Mouse (Mus musculus): Measurements from ENCODE around the gene Odf4.

Odf4 gene

GRCm38 (mm10) chr11:68902823-68903222 is 24.1 kb downstream of the Odf4 start:
- Histone ChIP-seq H3K4me1 (replicated peaks; ENCODE audit: low read depth, low read length) (peaks cover 40% of the 10 kb centered on the region), H3K4me3 (replicated peaks; ENCODE audit: low read length) (peak overlapping the region; percentile 95), H3K36me3 (ENCODE audit: insufficient read depth, low read length) (peaks cover 56% of the 10 kb centered on the region), H3K9me3 (ENCODE audit: low read length) (no peaks in the 10 kb centered on the region), H3K27me3 (ENCODE audit: insufficient read depth, low read length) (peaks cover 10% of the 10 kb centered on the region)
- TF ChIP-seq POU5F1 (IDR thresholded peaks at IDR 0.05; ENCODE audit: borderline replicate concordance, low read length) = no peak
- TF ChIP-seq NANOG (IDR thresholded peaks at IDR 0.05; ENCODE audit: borderline replicate concordance, low read length) = no peak
- no peak for TF ChIP-seq CTCF (conservative IDR thresholded peaks at IDR 0.05; ENCODE audit: low read length)

- Histone ChIP-seq H3K4me1 (replicated peaks; ENCODE audit: low read depth, low read length) (peaks cover 40% of the 10 kb centered on the region), H3K9me3 (ENCODE audit: low read length) (no peaks in the 10 kb centered on the region), H3K4me3 (replicated peaks; ENCODE audit: low read length) (peak overlapping the region; percentile 95), H3K36me3 (ENCODE audit: insufficient read depth, low read length) (peaks cover 56% of the 10 kb centered on the region), H3K27me3 (ENCODE audit: insufficient read depth, low read length) (peaks cover 10% of the 10 kb centered on the region)
- TF ChIP-seq NANOG (IDR thresholded peaks at IDR 0.05; ENCODE audit: borderline replicate concordance, low read length) = no peak
- no peak for TF ChIP-seq POU5F1 (IDR thresholded peaks at IDR 0.05; ENCODE audit: borderline replicate concordance, low read length)
- no peak for TF ChIP-seq CTCF (conservative IDR thresholded peaks at IDR 0.05; ENCODE audit: low read length)
These were observed 24.5 kb downstream of the Odf4 start for GRCm38 (mm10) chr11:68902367-68902766.

- Histone ChIP-seq H3K4me1 (replicated peaks; ENCODE audit: low read depth, low read length) (peaks cover 40% of the 10 kb centered on the region), H3K4me3 (replicated peaks; ENCODE audit: low read length) (peak overlapping the region; percentile 95), H3K9me3 (ENCODE audit: low read length) (no peaks in the 10 kb centered on the region), H3K36me3 (ENCODE audit: insufficient read depth, low read length) (peaks cover 52% of the 10 kb centered on the region), H3K27me3 (ENCODE audit: insufficient read depth, low read length) (peaks cover 10% of the 10 kb centered on the region)
- TF ChIP-seq POU5F1 (IDR thresholded peaks at IDR 0.05; ENCODE audit: borderline replicate concordance, low read length) = no peak
- TF ChIP-seq NANOG (IDR thresholded peaks at IDR 0.05; ENCODE audit: borderline replicate concordance, low read length) = no peak
- no peak for TF ChIP-seq CTCF (conservative IDR thresholded peaks at IDR 0.05; ENCODE audit: low read length)
These were observed 24.9 kb downstream of the Odf4 start for GRCm38 (mm10) chr11:68902047-68902364.

- H3K9me3 ChIP-seq (ENCODE audit: low read length) = no peaks in the 10 kb centered on the region
- H3K4me1 ChIP-seq (replicated peaks; ENCODE audit: low read depth, low read length) = peaks cover 40% of the 10 kb centered on the region
- peak within 1 kb of the TSS; percentile 95 for H3K4me3 ChIP-seq (replicated peaks; ENCODE audit: low read length)
- TF ChIP-seq CTCF (conservative IDR thresholded peaks at IDR 0.05; ENCODE audit: low read length) (peak; percentile 98), NANOG (IDR thresholded peaks at IDR 0.05; ENCODE audit: borderline replicate concordance, low read length) (no peak)
- peaks cover 10% of the 10 kb centered on the region for H3K27me3 ChIP-seq (ENCODE audit: insufficient read depth, low read length)
- peaks cover 48% of the 10 kb centered on the region for H3K36me3 ChIP-seq (ENCODE audit: insufficient read depth, low read length)
These were observed 25.4 kb downstream of the Odf4 start, which contains the start of gene Rpl26 for GRCm38 (mm10) chr11:68901351-68902046. Gene Rpl26 (plus strand): TSS chr11:68901583.

DNA sequence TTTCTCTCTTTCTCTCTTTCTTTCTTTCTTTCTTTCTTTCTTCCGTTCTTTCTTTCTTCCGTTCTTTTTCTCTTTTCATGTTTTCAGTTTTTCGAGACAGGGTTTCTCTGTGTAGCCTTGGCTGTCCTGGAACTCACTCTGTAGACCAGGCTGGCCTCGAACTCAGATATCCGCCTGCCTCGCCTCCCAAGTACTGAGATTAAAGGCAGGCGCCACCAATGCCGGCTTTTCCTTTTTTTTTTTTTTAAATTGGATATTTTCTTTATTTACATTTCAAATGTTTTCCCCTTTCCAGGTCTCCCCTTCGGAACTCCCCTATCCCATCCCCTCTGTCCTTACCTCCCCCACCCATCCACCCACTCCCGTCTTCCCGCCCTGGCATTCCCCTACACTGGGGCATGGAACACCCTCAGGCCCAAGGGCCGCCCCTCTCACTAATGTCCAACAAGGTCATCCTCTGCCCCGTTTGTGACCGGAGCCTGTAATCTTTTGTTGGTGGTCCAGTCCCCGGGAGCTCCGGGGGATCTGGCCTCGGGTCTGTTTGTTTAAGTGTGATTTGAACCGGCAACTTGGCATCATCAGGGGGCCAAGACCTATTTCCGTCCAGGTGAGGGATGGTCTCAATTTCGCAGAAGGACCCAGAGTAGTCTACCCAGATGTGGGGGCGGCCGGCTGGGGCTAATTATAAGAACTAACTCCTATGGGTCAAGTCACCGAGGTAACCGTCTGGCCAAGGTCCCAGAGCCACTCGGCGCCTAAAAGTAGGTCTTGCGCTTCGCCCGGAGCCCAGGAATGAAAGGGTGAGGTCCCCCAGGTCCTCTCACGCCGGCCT is 26.1 kb downstream of the Odf4 start:
- peaks cover 35% of the 10 kb centered on the region for H3K4me1 ChIP-seq (replicated peaks; ENCODE audit: low read depth, low read length)
- peaks cover 40% of the 10 kb centered on the region for H3K36me3 ChIP-seq (ENCODE audit: insufficient read depth, low read length)
- H3K4me3 ChIP-seq (replicated peaks; ENCODE audit: low read length) = peak overlapping the region; percentile 95
- no peaks in the 10 kb centered on the region for H3K9me3 ChIP-seq (ENCODE audit: low read length)
- no peak for TF ChIP-seq CTCF (conservative IDR thresholded peaks at IDR 0.05; ENCODE audit: low read length)
- TF ChIP-seq NANOG (IDR thresholded peaks at IDR 0.05; ENCODE audit: borderline replicate concordance, low read length) = no peak
- no peak for TF ChIP-seq POU5F1 (IDR thresholded peaks at IDR 0.05; ENCODE audit: borderline replicate concordance, low read length)
- peaks cover 10% of the 10 kb centered on the region for H3K27me3 ChIP-seq (ENCODE audit: insufficient read depth, low read length)

DNA sequence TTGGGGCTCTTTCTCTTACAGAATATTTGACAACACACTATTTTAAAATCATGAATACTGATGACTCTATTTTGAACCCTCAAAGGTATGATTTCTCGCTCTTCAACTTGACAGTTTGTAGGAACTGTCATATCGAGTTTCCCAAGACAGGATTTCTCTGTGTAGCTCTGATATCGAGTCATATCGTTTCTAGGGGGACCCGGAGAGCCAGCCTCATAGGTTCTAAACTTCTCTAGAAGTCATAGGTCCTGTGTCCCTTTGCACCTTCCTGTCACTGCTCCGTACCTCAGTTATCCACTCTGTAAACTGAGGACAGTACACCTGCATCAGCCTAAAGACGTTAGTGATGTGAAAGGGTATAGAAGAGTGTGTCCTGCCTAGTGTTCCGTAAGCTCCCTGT is 27.1 kb downstream of the Odf4 start:
- Histone ChIP-seq H3K4me3 (replicated peaks; ENCODE audit: low read length) (no peak overlapping the region), H3K4me1 (replicated peaks; ENCODE audit: low read depth, low read length) (peaks cover 28% of the 10 kb centered on the region), H3K36me3 (ENCODE audit: insufficient read depth, low read length) (peaks cover 31% of the 10 kb centered on the region), H3K27me3 (ENCODE audit: insufficient read depth, low read length) (peaks cover 10% of the 10 kb centered on the region), H3K9me3 (ENCODE audit: low read length) (no peaks in the 10 kb centered on the region)
- TF ChIP-seq POU5F1 (IDR thresholded peaks at IDR 0.05; ENCODE audit: borderline replicate concordance, low read length) = no peak
- no peak for TF ChIP-seq NANOG (IDR thresholded peaks at IDR 0.05; ENCODE audit: borderline replicate concordance, low read length)
- TF ChIP-seq CTCF (conservative IDR thresholded peaks at IDR 0.05; ENCODE audit: low read length) = no peak

DNA sequence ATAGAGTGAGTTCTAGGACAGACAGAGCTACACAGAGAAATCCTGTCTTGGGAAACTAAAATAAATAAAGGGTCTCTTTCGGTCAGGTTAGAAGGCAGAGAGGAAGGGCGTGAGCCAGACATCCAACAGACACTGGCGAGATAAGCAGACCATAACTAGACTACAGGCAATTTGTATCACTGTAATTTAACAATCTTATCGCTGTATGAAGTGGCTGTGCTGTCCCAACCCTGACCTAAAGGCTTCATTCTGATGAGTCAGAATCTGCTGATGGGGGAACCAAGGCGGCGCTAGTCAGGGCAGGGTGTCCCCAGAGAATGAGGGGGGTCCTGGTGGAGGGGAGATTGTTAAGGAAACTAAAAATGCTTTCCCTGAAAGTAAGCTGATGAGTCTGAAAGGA is 28.1 kb downstream of the Odf4 start:
- TF ChIP-seq CTCF (conservative IDR thresholded peaks at IDR 0.05; ENCODE audit: low read length) = no peak
- no peak for TF ChIP-seq NANOG (IDR thresholded peaks at IDR 0.05; ENCODE audit: borderline replicate concordance, low read length)
- no peak for TF ChIP-seq POU5F1 (IDR thresholded peaks at IDR 0.05; ENCODE audit: borderline replicate concordance, low read length)
- Histone ChIP-seq H3K36me3 (ENCODE audit: insufficient read depth, low read length) (peaks cover 21% of the 10 kb centered on the region), H3K27me3 (ENCODE audit: insufficient read depth, low read length) (peaks cover 17% of the 10 kb centered on the region), H3K9me3 (ENCODE audit: low read length) (no peaks in the 10 kb centered on the region), H3K4me1 (replicated peaks; ENCODE audit: low read depth, low read length) (peaks cover 20% of the 10 kb centered on the region), H3K4me3 (replicated peaks; ENCODE audit: low read length) (no peak overlapping the region)

DNA sequence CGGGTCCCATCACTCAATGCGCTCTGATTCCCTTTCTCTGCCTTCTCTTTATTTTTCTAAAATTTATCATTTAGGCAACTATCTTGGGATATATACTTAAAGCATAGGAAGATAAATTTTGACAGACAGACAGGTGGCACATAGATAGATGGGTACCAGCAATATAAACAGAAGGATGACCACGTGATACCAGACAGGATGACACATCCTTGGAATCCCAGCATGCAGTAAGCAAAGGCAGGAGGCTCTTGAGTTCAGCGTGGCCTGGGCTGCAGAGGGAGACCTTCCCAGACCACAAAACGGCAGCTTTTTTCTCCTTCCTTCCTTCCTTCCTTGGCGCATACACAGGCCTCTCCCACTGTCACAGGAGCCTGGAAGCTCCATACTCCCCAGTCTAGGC is 29.0 kb downstream of the Odf4 start:
- TF ChIP-seq CTCF (conservative IDR thresholded peaks at IDR 0.05; ENCODE audit: low read length) (no peak), NANOG (IDR thresholded peaks at IDR 0.05; ENCODE audit: borderline replicate concordance, low read length) (no peak), POU5F1 (IDR thresholded peaks at IDR 0.05; ENCODE audit: borderline replicate concordance, low read length) (no peak)
- H3K9me3 ChIP-seq (ENCODE audit: low read length) = no peaks in the 10 kb centered on the region
- peaks cover 11% of the 10 kb centered on the region for H3K36me3 ChIP-seq (ENCODE audit: insufficient read depth, low read length)
- H3K4me1 ChIP-seq (replicated peaks; ENCODE audit: low read depth, low read length) = peaks cover 19% of the 10 kb centered on the region
- peaks cover 26% of the 10 kb centered on the region for H3K27me3 ChIP-seq (ENCODE audit: insufficient read depth, low read length)
- H3K4me3 ChIP-seq (replicated peaks; ENCODE audit: low read length) = no peak overlapping the region
